Mouse (Mus musculus) intestine, embryonic 16.5 days (tissue): Measurements from ENCODE around the gene Rnf114. TPM values are rescaled to one million over a fixed set of nuclear protein-coding genes. Genes with fewer than 3 reads are reported as not detected.

Experiments
- ATAC-seq: fragments of 200-750 bp; cut with Nextera tagmentation; 2 replicates; pipeline ENCODE4 v1.8.0; 2017; ENCODE audit warnings: moderate TSS enrichment, moderate library complexity
- H3K27ac ChIP-seq: fragments of 300-500 bp; sonication (generic); 2 replicates; pipeline ENCODE4 v1.5.1; 2014; ENCODE audit warnings: mild to moderate bottlenecking, low read length
- H3K27me3 ChIP-seq: fragments of 300-500 bp; sonication (generic); replicated peaks from 2 replicates; pipeline ENCODE4 v1.6.1; 2014; ENCODE audit warnings: low read length, control low read depth, mixed read lengths; ENCODE audit not compliant: control insufficient read depth, insufficient read depth
- H3K36me3 ChIP-seq: fragments of 300-500 bp; sonication (generic); 2 replicates; pipeline ENCODE4 v1.6.1; 2014; ENCODE audit warnings: low read length, control low read depth; ENCODE audit not compliant: control insufficient read depth, insufficient read depth
- H3K4me1 ChIP-seq: fragments of 300-500 bp; sonication (generic); 2 replicates; pipeline ENCODE4 v1.6.1; 2014; ENCODE audit warnings: low read length, control low read depth, mixed read lengths; ENCODE audit not compliant: control insufficient read depth, insufficient read depth
- H3K4me2 ChIP-seq: fragments of 300-500 bp; sonication (generic); 2 replicates; pipeline ENCODE4 v1.6.1; 2014; ENCODE audit warnings: low read depth, low read length, control low read depth
- H3K4me3 ChIP-seq: fragments of 300-500 bp; sonication (generic); 2 replicates; pipeline ENCODE4 v1.5.1; 2014; ENCODE audit warnings: mild to moderate bottlenecking, low read length
- H3K9ac ChIP-seq: fragments of 300-500 bp; sonication (generic); 2 replicates; pipeline ENCODE4 v1.6.1; 2014; ENCODE audit warnings: low read depth, low read length
- H3K9me3 ChIP-seq: fragments of 300-500 bp; sonication (generic); 2 replicates; pipeline ENCODE4 v1.6.1; 2016; ENCODE audit warnings: low read length, control low read depth; ENCODE audit not compliant: control insufficient read depth
- WGBS: fragments of 180-500 bp; shearing (Covaris S2); extraction: QIAGEN DNeasy Blood & Tissue Kit; methylation state at CpG from one replicate; pipeline ENCODE4 v1.1.7; 2014; 5-methylcytosine and 5-hydroxymethylcytosine counted together
- polyA plus RNA-seq: library from polyadenylated mRNA; unstranded; fragments of >200 nt; fragmentation: Nextera tagmentation; extraction: Ambion mirVana; gene quantifications from 2 replicates; pipeline ENCODE4 v1.2.1, GENCODE M21; 2015

Gene Rnf114
- polyA plus RNA-seq, 1 experiment from 2014 or later = 76.5 TPM

DNA sequence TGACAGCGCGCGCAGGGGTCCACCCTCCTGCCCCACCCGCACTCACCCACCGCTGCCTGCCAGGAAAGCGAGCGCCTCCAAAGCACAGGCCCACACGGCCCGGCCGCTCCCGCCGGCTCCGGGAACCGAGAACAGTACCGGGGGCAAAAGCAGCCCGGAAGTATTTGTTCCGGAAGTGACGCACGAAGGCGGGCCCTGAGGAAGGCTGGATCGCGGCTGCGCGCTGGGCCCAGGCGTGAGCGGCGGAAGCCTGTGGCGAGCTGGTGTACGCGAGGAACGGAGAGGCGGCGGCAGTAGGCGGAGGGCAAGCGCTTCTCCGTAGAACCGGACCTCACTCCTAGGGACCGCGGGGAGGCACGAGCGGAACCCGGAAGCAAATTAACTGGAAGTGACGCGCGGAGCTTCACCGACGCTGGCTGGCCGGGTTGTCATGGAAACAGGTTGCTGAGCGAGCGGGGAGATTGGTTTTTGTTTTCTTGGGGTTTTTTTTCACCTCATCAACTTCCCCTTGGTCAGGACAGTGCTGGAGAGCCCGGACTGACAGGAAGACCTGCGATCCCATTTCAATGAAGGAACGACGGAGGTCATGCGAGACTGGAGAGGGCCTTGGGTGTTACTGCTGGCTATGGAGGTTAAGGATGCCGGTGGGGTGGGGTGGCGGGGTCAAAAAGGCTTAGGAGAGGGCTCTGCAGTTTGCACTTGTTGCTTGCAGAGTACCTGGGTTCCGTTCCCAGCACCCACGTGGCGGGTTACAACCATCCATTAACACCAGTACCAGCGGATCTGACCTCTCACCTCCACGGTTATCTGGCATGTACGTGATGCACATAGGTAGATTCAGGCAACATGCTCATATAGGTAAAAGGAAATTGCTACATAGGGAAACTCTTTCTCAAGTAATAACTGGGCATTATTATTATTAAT is 530 bp downstream of the Rnf114 start, which contains the start of gene Spata2:
TSS of gene Spata2 (minus strand) at position 175 of the 924 bp plus-strand sequence.
- Histone ChIP-seq H3K4me1 (peaks cover 27% of the 10 kb centered on the region), H3K4me3 (peak within 1 kb of the TSS; percentile 99), H3K27me3 (no peaks in the 10 kb centered on the region), H3K36me3 (no peaks in the 10 kb centered on the region), H3K9ac (peak within 1 kb of the TSS; percentile 92), H3K27ac (peak within 1 kb of the TSS; percentile 96), H3K9me3 (no peaks in the 10 kb centered on the region), H3K4me2 (peak within 1 kb of the TSS; percentile 95)
- ATAC-seq = peak; percentile 95
- WGBS = 2% methylated on average over 63 of the region's 63 CpGs

DNA sequence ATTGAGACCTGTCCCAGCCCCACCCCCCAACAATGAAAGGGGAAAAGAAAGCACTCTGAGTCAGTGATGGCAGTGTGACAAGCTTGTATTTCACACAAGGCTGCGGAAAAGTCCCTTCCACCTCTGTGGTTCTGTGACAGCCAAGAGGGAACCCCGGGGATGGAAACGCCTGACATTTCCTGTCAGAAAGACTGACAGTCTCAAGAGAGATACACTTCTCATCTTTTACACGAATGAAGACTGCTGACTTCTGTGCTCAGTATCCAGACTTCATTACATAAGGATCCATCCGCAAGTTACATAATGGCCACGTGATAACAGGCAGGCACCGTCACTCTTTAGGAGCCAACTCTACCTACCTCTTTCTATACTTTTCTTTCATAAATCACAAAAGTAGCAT is 4.0 kb downstream of the Rnf114 start:
- Histone ChIP-seq H3K4me2 (no peak overlapping the region), H3K27ac (no peak overlapping the region), H3K4me3 (no peak overlapping the region), H3K4me1 (peaks cover 9% of the 10 kb centered on the region), H3K36me3 (no peaks in the 10 kb centered on the region), H3K27me3 (no peaks in the 10 kb centered on the region), H3K9me3 (no peaks in the 10 kb centered on the region), H3K9ac (no peak overlapping the region)
- 81% methylated on average over 7 of the region's 7 CpGs for WGBS
- ATAC-seq = no peak

DNA sequence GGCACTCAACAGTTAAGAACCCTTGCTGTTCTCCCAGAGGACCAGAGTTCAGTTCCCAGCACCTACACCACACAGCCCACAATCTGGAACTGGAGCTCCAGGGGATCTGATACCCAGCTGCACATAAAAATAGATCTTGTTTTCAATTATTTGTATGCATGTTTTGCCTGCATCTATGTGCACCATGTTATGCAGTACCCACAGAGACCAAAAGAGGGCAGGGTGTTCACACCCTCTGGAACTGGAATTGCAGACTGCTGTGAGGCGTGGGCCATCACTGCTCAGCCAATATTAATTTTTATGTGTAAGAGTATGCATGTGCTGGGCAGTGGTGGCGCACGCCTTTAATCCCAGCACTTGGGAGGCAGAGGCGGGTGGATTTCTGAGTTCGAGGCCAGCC is 4.8 kb downstream of the Rnf114 start:
- 77% methylated on average over 5 of the region's 5 CpGs for WGBS
- Histone ChIP-seq H3K9me3 (no peaks in the 10 kb centered on the region), H3K36me3 (no peaks in the 10 kb centered on the region), H3K27ac (no peak overlapping the region), H3K9ac (no peak overlapping the region), H3K4me3 (no peak overlapping the region), H3K4me1 (peaks cover 3% of the 10 kb centered on the region; the same call in 1 of the 2 replicates), H3K27me3 (no peaks in the 10 kb centered on the region), H3K4me2 (no peak overlapping the region)
- ATAC-seq = no peak

DNA sequence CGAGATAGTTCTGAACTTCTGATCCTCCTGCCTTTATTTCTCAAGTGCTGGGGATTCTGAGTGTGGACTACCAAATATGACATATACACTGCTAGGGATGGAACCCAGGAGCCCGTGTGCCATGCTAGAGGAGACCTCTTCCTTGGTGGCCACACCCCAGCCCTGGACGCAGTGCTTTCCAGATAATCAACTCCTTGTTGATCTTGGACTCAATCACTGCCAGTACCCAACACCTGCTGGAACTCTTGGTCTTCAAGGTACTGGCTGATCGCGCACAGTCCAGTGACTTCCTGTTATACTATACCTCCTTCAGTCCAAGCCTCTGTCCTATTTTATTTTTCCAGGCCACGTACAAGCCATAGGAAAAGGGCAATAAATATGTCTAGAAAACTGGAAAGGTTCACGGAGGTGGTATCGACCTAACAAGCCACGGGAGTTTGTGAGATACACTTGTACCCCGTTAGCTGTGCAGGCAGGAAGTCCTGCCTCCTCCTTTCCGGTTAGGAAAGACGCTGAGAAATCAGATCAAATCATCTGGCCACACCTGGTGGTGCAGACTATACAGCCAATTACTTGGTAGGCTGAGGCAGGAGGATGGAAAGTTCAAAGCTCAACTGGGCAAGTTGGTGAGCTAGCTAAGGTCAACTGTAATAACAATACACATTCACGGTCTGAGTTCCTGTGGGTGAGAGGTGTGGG is 10.3 kb downstream of the Rnf114 start:
- 40% methylated on average over 13 of the region's 13 CpGs for WGBS
- Histone ChIP-seq H3K9ac (peak overlapping the region; percentile 95), H3K36me3 (no peaks in the 10 kb centered on the region), H3K4me3 (peak overlapping the region; percentile 98), H3K27ac (peak overlapping the region; percentile 88), H3K9me3 (no peaks in the 10 kb centered on the region), H3K4me2 (peak overlapping the region; percentile 84), H3K27me3 (no peaks in the 10 kb centered on the region), H3K4me1 (peaks cover 29% of the 10 kb centered on the region)
- peak; percentile 73 for ATAC-seq

DNA sequence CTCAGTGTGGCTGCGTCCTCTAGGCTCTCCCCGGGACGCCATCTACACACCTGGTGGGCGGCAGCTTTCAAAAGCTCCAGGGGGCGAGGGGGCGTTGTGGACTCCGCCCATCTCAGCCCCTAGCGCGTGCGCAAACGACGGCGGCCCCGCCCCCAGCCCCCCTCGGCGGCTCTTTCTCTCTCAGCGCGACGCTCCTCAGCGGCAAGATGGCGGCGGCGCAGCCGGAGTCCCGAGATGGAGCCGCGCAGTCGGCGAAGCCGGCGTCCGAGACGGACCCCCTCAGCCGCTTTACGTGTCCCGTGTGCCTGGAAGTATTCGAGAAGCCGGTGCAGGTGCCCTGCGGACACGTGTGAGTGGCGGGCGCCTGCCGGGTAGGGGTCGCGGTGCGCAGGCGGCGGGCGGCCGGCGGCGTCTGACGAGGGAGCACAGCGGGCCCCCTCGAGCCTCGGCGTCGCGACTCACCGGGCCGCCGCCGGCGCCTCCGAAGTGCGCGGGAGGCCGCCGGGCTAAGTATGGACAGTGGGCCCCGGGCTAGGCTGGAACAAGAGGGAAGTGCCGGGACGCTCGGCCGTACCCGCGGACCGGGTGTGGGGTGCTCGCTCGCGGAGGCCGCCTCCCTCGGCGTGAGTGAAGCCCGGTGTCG is 10.9 kb downstream of the Rnf114 start:
- H3K9ac ChIP-seq = peak overlapping the region; percentile 95
- H3K4me1 ChIP-seq = peaks cover 29% of the 10 kb centered on the region
- H3K4me2 ChIP-seq = peak overlapping the region; percentile 84
- WGBS = under 1% methylated on average over 82 of the region's 85 CpGs
- peak overlapping the region; percentile 98 for H3K4me3 ChIP-seq
- H3K36me3 ChIP-seq = no peaks in the 10 kb centered on the region
- ATAC-seq = peak; percentile 85
- H3K27ac ChIP-seq = peak overlapping the region; percentile 88
- H3K9me3 ChIP-seq = no peaks in the 10 kb centered on the region
- H3K27me3 ChIP-seq = no peaks in the 10 kb centered on the region

DNA sequence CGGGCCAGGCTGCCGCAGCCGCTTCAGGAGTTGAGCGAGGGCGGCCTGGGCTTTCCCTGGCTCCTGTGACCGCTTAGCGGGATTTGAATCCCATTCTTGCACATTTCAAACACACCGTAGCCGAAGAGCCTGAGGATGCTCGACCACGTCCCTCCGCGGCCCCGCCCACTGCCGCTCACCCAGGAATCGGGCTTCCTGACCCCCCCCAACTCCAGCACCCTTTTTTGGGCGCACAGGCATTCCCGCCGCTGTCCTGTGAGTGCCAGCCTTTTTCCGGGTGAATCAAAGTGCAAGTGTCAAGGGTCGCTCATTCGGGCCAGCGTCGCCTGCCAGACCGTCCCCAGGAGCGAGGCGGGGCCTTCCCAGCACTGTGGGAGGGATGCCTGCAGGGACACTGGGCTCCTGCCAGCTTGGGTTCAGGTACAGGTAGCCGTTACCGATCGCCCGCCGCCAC is 11.5 kb downstream of the Rnf114 start:
- Histone ChIP-seq H3K27me3 (no peaks in the 10 kb centered on the region), H3K27ac (peak overlapping the region; percentile 88), H3K4me3 (peak overlapping the region; percentile 98), H3K4me1 (peaks cover 29% of the 10 kb centered on the region), H3K4me2 (peak overlapping the region; percentile 84), H3K36me3 (peaks cover 3% of the 10 kb centered on the region; the same call in 1 of the 2 replicates), H3K9me3 (no peaks in the 10 kb centered on the region), H3K9ac (peak overlapping the region; percentile 95)
- WGBS = 2% methylated on average over 32 of the region's 32 CpGs
- ATAC-seq = peak; percentile 57

DNA sequence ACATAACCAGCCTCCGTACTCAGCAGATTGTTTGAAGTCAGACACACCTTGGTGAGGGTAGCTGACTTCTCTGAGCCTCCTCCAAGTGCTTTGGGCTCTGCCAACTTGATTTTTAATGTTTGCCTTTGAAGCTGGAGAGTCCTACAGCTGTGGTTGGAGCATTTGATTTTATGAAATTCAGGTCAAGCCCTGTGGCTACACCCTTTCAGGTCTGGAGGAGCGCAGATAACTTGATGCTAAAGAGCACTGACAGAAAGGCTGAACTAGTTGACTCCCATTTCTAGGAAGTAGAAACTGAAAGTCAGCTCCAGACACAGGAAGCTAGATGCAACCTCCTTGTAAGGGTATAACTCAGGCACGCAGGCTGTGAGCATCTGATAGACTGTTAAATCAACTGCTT is 12.7 kb downstream of the Rnf114 start:
- H3K27ac ChIP-seq = peak overlapping the region; percentile 13; the same call in 1 of the 2 replicates
- no peaks in the 10 kb centered on the region for H3K27me3 ChIP-seq
- peaks cover 3% of the 10 kb centered on the region for H3K36me3 ChIP-seq
- no peak overlapping the region for H3K9ac ChIP-seq
- peak overlapping the region; percentile 84; the same call in 1 of the 2 replicates for H3K4me2 ChIP-seq
- no peaks in the 10 kb centered on the region for H3K9me3 ChIP-seq
- 67% methylated on average over 3 of the region's 3 CpGs for WGBS
- ATAC-seq = no peak
- H3K4me1 ChIP-seq = peaks cover 29% of the 10 kb centered on the region
- H3K4me3 ChIP-seq = no peak overlapping the region

DNA sequence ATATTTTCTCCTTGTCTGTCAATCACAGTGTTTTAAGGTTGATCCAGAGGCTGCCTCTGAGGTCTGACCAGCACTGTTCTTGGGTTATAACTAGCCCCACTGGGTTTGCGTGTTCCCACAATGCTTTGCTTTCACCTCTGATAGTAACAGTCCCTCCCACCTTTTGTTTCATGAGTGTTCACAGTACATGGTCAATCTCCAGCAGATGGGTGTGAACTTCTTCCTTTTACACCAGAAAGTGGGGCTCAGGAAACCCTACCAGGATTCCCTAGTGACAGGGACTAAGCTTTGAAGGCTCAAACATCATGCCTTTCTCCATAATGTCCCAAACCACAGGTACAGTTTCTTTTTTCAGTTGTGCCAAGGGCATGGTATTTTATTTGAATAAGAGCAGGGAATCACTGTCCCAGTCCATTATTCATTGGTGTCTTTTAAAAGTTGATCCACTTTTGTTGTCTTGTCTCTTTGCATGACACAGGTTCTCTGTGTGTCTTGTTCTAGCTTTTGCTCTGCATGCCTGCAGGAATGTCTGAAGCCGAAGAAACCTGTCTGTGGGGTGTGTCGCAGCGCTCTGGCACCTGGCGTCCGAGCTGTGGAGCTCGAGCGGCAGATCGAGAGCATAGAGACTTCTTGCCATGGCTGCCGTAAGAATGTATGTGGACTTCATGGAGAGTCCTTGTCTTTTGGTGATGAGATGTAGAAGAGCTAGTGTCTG is 14.3 kb downstream of the Rnf114 start:
- no peak overlapping the region for H3K4me3 ChIP-seq
- H3K27me3 ChIP-seq = no peaks in the 10 kb centered on the region
- H3K4me2 ChIP-seq = no peak overlapping the region
- no peak for ATAC-seq
- peaks cover 29% of the 10 kb centered on the region for H3K4me1 ChIP-seq
- no peak overlapping the region; the same call in 1 of the 2 replicates for H3K9ac ChIP-seq
- H3K27ac ChIP-seq = no peak overlapping the region
- WGBS = 92% methylated on average over 10 of the region's 10 CpGs
- peaks cover 12% of the 10 kb centered on the region for H3K36me3 ChIP-seq
- H3K9me3 ChIP-seq = no peaks in the 10 kb centered on the region
